8 mouse cellular contexts compared by ENCODE assay signal in genomic region chr16:22264962-22265848, GRCm38 (mm10). TPM values are rescaled to one million over a fixed set of nuclear protein-coding genes. Genes with fewer than 3 reads are reported as not detected.
DNase-seq lines count a peak whose midpoint lies in the region; ATAC-seq lines count a peak whose summit lies in the region.

No protein-coding gene starts in this region.

- no peaks in the 10 kb centered on the region for H3K36me3 ChIP-seq in hindbrain, embryonic 12.5 days

- ATAC-seq in hindbrain, embryonic 12.5 days (ENCODE audit: low FRiP score) = peak; percentile 78

- no peaks in the 10 kb centered on the region for H3K9me3 ChIP-seq in hindbrain, embryonic 12.5 days (replicated peaks)

- DNase-seq in NIH3T3 (ENCODE audit: low read depth) = peak; percentile 94
- DNase-seq in cerebellum, adult 9-11 months = peak; percentile 83
- peak; percentile 72 to 85 for DNase-seq in frontal cortex, postnatal 10 days (ENCODE audit: low spot score in 2 of 2)
- DNase-seq in layer of hippocampus, postnatal 25 days (ENCODE audit: extremely low spot score in 1 of 2, low spot score in 1 of 2) = peak; percentile 81 to 83
- peak; percentile 88 for DNase-seq in lung, postnatal 14 days
- peak; percentile 74 for DNase-seq in retina, adult 2 months (ENCODE audit: low read depth, low spot score)
- peak; percentile 83 for DNase-seq in thymus, postnatal 25 days

- peak overlapping the region; percentile 93 for H3K4me3 ChIP-seq in hindbrain, embryonic 12.5 days

- H3K4me2 ChIP-seq in hindbrain, embryonic 12.5 days (replicated peaks) = peak overlapping the region; percentile 73

- under 1% methylated on average over 79 of the region's 81 CpGs for WGBS in hindbrain, embryonic 12.5 days

- H3K4me1 ChIP-seq in hindbrain, embryonic 12.5 days = peaks cover 22% of the 10 kb centered on the region

- peak overlapping the region; percentile 97 for H3K9ac ChIP-seq in hindbrain, embryonic 12.5 days

- peak overlapping the region; percentile 98 for H3K27ac ChIP-seq in hindbrain, embryonic 12.5 days

- no peaks in the 10 kb centered on the region for H3K27me3 ChIP-seq in hindbrain, embryonic 12.5 days

RNA-seq across cellular contexts. Expression of gene Tra2b, which starts 0.6 kb away (rescaled TPM):
- 389 and 397 TPM in 2 replicates for polyA plus RNA-seq in hindbrain, embryonic 12.5 days (2016; fragmentation: Nextera tagmentation; extraction: Ambion mirVana)
- 10 to 100 TPM; 68.5 to 80.2 TPM for total RNA-seq in layer of hippocampus, postnatal 25 days (2021)

Comparison
In these comparisons a context has a peak if more than half of its experiments do, and no peak if none do; other contexts are left out.
1. Peak in every context shown above with its lines: DNase-seq, ATAC-seq, H3K4me3 ChIP-seq and H3K27ac ChIP-seq.